Mouse (Mus musculus) bone marrow macrophage, adult 2 months (primary cell): Measurements from ENCODE around the gene Fgd2.

Experiments
- CTCF ChIP-seq: IDR thresholded peaks from 2 replicates; pipeline ENCODE4 v1.5.1; 2012; ENCODE audit warnings: low read depth, mild to moderate bottlenecking, low read length, moderate library complexity
- POLR2A ChIP-seq: IDR thresholded peaks from 2 replicates; pipeline ENCODE4 v1.6.1; 2012; ENCODE audit warnings: mild to moderate bottlenecking, low read depth, low read length, borderline replicate concordance

DNA sequence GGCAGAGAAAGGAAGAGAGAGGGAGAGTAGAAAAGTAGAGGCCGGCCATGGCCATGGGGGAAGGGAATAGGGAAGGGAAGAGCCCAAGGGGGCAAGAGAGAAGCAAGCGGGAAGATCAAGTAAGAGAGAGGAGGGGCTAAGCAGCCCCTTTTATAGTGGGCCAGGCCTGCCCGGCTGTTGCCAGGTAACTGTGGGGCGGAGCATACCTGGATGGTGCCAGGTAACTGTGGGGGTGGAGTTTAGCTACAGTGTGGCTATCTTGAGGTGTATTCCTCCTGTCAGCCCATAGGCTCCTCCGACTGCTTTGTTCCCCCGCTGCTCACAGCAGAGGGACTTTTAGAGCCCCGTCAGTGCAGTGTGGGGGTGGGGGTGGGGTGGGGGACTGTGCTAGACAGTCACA lies 8.0 kb downstream of the Fgd2 start:
- TF ChIP-seq POLR2A (no peak), CTCF (no peak)
